Mouse (Mus musculus) thymus, postnatal 14 days (tissue): ENCODE results near the gene Rbpj.

Source experiments
- DNase-seq: peaks from one replicate; pipeline ENCODE4 v3.0.0; 2021

Gene Rbpj

DNA sequence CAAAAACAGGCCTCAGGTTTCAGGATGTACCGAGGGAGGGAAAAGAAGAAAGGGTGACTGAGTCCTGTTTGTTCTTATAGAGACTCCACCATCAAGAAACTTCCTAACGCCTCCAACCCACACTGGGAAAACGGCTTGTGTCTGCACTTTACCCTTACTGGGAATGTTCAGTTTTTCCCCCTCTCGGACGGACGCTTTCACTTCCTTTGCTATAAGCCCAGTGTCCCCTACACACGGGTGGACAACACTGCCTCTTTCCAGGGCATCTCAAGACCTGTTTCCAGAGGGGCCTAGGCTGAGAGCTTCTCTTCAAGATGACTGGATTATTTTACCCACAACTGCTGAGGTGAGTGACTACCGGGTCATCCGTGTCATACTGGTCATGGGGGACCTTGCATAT is at the start of gene Rbpj:
TSS of gene Rbpj (plus strand) at position 270 of the 400 bp plus-strand sequence.
- DNase-seq: no peak

DNA sequence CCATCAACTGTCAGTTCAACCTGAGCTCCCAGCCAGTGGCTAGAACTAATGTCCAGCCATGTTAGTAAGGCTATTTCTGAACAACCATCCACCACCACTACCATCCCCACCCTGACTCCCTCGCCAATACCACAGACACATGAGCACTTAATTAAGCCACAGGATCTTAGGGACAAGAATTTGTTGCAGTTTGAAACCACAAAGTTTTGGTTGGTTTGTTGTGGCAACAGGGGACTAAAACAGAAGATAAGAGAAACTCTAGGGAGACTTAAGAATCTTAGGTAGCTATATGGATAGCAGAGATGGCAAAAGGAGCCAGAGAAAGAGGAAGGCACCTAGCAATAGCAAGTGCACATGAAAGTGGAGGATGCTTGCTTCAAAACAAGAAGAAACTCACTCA is 45.2 kb upstream of the Rbpj start:
- no peak for DNase-seq

DNA sequence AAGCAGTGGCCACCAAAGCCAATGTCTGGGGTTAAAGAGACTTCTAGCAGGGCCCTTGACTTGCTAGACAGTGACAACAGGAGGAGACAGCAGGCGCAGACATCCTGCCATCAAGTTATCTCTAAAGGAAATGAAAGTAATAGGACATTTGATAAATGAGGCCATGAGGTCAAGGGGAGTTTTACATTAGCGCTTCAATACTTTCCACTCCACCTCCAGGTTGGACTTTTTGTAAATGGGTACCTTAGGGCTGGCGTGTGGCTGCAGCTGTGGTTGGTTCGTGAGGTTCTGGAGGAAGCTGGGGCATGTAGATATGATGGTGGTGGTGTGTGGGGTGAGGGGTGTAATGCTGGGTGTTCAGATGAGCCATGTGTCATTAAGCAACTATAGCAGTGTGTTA is 44.7 kb upstream of the Rbpj start:
- no peak for DNase-seq

DNA sequence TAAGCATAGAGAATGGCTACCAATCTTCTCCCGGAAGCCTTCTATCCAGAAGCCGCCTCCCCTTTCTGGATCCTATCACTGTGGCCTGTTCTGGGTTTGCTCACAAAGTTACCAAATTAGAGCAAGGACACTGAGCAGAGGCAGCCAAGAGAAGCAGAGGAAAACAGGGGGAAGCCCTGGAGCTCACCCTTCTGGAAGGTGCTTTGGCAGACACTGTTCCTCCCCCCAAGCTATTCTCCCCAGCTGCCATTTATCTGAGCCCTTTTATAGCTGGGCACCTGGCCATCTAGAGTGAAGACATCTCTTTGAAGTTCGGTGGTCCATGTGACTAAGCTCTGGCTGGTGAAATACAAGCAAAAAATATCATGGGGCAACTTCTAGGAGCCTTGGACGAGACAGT is 38.5 kb upstream of the Rbpj start:
- no peak for DNase-seq

DNA sequence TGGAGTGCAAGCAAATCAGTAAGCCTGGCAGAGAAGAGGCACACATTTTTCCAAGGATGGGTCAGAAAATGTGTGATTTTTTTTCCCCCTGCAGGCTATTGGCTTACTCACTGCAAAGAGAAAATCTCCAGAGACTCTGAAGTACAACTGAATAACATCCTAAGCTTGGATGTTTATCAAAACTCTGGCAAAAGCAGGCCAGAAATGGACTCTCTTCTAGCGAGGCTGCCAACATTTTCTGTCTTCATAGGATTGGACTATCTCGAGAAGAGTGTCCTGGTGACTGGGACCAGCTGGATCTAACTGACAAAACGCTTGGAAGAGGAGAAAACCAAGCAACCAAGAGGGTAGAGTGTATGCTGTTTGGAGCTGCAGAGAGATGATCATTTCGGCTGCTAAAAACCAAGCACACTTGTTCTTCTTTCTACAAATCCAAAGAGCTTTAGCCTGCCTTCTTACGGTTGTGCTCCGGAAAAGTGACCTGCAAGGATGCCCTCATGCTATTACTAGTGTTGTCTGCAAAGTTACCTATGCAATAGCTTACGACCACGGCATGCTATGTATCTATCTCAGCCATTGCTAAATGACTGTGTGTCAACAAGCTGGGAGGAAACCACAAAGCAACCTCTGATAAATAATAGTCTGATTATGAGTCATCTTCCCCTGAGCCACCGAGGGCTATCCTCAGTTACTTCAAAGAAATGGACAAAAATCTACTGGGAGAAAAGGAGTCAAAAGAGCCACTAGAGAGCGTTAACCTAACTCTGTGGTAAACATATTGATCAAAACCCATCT is 36.1 kb upstream of the Rbpj start:
- DNase-seq: no peak

DNA sequence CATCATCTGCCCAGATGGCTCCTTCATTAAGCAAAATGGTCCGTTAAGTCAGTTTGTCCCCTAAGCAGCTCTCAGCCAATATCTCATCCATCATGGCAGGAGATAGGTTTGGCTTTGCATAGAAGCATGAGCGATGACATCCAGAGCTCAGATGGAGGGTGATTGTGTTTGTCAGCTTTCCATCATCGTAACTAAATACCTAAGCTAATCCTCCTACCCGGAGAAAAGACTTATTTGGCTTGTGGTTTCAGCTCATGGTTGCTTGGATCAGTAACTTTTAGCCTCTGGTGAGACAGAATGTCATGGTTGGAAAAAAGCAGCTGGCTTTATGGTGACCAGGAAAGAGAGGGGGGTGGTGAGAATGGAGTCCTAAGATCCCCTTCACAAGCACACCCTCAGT is 33.5 kb upstream of the Rbpj start:
- no peak for DNase-seq

DNA sequence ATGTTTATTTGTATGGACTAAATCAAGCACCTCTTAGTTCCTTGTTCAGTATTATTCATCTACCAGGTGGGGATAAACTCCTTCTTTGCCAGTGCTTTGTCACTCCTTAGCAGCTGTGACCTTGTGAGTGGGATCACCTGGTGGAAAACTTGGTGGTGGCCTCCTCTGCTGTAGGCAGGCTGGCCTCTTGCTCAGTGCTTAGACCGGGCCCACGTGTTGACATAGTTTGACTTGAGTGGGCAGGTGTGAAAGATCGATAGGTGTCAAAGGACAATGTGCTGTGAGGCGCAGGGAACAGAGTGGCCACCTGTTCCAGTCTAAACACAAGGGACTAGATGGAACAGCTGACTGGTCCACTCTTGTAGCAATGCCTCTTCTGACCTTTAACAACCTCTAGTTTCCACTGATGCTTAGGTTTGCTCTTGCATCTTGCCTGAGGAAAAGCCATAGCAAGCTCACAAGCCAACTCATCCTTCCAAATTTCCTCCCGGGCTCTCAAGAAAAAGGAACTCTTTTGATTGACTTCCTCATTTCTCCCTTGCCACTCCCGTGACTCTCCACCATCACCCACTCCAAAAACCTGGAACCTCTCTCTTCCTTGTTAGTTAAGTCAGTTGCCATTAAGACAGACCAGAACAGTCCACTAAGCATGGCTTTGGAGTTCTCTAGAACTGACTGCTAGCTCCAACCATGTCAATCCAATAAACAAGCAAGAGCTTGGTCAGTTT is 28.9 kb upstream of the Rbpj start:
- no peak for DNase-seq

DNA sequence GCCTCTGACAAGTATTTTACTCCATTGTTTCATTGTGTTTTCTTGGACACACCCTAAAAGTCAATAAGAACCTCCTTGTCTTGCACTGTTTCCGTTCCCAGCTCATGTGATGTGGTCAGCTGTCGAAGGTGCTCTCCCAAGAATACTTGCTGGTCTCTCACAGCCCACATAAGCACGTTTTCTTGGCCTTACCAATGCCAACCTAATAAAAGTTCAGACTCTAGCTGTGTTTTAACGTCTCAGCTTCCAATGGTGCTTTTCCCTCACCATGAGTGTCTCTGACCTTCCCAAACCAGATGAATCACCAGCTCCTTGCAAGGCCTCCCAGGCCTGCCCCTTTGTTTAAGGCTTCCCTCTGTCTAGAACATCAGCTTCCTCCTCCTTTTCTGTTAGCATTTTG is 28.2 kb upstream of the Rbpj start:
- no peak for DNase-seq

DNA sequence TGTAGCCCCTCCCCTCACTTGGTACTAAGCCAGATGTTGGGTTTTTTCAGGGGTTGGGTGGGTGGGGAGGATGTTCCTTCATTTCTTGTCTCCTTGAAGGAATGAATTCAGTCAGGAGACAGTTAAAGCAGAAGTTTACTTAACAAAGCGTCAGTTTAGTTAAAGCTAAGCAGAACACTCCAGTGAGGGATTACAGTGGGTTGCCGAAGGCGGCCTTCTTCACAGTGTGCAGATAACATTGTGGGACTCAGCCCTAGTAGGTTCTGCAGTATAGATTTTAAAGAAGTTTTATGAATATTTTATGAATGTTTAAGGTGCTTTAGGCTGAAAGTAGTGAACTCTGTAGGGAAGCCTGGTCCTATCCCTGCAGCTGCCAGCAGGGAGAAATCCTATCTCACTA is 27.7 kb upstream of the Rbpj start:
- no peak for DNase-seq

DNA sequence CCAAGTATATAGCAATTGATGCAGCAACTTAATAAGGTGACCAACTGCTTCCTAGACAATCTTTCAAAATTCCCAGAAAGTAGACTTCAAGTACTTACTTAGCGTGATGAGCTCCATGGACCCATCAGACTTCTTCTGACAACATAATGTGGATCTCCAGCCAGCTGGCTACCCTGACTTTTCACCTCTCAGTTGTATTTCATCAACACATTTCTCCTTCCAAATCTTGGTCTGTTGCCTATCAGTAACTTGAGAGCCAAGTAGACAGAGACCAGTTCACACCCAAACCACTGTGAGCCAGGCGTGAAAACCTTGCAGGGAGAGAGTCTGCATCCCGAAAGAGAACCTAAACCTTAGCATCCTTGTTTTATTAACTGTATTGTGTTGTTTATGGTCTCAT is 26.3 kb upstream of the Rbpj start:
- DNase-seq: no peak

DNA sequence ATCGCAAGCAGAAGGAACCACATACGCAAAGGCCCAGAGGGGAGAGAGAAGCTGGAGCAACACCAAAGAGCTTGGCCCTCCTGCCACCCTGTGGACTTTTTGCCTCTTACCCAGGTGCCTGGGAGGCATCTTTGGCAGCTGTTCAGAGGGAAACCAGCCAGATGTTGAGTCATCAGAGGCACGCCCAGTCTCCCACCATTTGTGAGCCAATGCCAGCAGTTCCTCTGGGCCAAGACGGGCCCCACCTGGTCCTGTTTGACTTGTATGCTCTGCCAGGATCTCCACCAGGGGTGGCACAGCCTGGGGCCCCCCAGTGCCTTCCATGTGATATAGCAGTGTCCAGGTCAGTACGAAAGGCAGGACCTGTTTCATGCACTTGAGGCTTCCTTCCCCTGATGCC is 21.9 kb upstream of the Rbpj start:
- no peak for DNase-seq

DNA sequence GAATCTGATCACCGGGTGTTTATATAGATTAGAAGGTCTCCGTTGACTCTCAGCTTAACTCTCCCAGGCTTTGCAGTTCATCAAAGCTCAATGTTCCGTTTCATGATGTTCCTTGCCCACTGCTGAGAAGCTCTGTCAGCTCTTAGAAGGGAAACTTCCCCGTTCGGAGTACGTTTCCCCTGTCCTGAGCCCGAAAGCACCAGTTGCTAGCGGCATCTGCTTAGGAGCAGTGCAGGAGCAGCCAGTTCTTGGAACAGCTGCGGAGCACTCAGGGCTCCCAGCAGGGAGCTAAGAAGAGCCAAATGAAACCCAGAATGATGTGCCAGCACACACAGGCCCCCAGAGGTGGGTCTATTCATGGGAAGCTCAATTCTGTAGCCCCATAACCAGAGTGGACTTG is 15.0 kb upstream of the Rbpj start:
- no peak for DNase-seq

DNA sequence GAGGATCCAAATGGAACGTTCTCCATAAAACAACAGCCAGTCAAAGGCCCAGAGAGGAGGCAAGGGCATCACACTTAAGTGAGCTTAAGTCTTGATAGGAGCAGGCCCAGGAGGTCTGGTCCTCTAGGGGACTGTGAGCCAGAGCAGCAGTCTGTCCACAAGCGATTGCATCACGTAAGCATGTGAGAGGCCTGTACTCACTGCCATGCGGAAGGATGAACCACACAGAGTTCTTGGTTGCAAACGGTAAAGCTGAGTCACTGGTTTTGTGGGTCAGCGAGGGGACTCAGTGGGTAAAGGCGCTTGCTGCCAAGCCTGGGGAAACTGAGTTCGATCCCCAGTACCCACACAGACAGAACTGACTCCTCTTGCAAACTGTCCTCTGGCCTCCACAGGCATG is 14.1 kb upstream of the Rbpj start:
- DNase-seq: no peak

DNA sequence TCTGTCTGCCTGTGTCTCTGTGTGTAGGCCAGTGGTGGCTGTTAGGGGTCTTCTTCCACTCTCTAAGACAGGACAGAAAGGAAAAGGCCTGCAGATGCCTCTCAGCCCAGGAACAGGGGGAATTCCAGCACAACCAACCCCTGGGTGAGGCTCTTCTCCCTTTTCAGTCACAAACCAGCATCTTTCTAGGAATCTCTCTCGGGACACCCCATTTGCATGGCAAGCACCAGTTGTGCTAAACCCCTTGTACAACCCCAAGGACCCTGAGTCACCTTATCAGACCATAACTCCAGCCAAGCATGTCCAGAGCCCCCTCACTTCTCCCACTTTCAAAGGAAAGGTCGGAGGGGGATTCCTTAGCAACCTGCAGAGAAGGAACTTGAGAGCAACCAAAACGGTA is 13.0 kb upstream of the Rbpj start:
- DNase-seq: no peak

DNA sequence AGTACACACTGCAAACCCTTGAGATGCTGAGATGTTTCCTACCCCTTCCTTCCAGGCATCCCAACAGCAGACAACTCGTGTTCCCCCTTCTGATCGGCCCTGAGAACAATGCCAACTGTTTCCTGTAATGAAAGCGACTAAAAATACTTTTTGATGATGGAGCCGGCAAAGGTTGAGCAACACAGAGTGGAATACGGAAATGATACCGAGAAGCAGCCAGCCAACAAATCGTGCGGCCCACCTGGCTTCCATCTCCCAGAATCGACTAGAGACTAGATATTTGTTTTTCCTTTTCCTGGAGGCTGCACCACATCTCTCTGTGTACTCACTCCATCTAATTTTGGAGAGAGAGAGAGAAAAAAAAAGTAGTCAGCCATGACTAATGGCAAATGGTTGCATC is 11.2 kb upstream of the Rbpj start:
- no peak for DNase-seq

DNA sequence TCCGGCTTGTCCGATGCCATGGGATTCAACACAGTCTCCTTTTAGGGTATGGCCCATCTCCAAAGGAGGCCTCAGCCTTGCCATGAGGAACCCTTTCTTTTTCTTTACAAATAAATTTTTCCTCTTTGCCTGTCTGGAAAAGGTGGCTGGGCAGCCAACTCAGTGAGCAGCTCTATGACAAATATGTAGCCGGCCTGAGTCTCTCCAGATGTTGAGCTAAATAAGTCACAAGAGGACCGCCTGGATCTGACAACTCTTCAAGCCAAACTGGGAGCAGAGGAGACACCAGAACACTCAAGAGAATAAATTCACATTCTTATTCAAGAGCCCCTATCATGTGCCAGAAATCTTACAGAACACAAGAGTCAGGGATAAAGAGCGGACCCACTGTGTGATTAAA is 10.5 kb upstream of the Rbpj start:
- DNase-seq: no peak

DNA sequence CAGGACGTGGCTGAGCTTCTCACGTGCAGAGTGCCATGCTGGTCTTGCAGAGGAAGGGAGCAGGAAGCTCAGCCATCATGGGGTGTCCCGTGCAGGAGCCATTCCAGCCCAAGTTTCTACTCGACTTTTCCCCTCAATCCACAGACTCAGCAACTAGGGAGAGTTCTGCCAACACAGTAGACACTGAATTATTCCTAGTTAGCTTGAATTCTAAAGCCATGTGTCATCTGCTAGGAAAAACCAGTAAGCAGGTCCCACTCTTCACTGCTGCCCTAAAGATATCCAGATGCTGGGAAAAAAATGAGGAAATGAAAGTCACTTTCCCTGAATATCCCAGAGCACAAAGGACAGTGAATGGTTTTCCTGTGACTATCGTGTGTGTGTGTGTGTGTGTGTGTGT is 5.8 kb upstream of the Rbpj start:
- no peak for DNase-seq

DNA sequence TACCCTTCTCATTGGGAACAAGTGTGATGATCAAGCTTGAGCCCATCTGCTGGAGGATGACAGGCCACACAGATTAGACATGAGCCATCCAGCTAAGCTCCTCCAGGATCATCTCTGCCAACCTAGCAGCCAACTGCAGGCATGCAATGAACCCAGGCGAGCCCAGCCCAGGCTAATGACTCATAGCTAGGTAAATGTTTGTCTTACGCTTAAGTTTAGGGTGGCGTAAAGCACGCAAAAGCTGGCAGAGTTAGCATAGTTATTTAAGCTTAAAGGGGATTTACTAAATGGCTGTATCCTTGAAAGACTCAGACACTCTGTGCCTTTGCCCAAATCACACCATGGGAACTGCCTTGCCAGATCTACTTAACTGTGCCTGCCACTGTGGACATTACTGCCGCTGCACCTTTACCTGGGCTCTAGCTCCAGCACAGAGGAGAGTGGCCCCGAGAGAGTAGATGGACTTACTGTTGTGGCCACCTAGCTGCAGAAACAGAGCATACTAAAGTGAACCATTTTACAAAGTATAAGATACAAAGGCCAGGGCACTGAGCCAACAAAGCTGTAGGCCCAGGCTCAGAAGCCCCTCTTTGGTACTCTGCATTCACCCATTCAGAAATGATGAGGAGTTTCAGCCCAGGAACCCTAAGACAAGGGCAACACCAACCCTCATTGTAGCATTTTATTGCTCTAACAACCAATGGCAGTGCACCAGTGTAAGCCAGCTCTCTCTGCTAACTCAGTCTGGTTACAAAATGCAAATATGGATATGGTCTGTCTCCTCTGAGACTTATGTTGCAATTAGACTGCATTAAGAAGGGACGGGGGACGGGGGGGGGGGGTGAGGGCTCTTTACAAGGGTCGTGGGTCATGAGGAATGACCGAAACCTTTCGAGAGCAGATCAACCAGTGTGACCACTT is 2.6 kb upstream of the Rbpj start:
- no peak for DNase-seq

DNA sequence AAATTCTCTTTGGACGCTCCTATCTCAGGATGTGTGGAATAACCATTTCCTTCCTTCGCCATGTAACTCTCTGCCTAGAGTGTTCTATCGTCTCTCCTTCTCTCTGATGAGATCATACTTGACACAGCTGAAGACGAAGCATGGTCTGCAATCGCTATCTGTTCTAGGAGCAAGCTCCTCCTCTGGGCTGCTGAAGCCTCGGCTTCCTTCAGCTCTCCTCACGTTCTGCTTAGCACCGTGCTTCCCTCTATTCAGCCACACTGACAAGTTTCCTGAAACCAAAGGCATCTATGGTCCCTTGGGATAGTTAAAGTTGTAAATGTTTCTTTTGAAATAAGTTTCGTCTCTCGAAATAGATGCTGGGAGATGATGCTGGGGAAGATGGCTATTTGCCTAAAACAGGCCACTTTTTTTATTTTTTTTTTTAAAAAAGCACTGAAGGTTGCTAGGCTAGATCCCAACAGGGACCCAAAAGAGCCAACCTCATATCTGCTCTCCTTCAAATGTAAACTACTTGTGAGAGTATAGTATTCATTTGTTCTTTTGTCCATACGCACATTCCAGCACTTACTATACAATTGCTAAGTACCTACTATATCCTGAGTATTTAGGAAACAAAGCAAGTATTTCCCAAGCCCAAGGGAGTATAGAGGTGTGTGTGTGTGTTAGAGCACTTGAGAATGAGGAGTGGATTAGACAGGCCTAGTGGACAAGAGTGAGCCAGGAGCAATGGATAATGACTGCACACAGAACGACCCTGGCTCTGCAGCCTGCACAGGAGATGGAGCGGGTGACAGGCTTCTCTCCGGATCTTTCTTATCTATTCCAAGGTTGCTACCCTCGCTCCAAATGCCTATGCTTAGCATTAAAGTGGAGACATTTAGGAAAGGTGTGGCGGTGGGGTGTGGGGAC is 726 bp downstream of the Rbpj start:
- DNase-seq: no peak

DNA sequence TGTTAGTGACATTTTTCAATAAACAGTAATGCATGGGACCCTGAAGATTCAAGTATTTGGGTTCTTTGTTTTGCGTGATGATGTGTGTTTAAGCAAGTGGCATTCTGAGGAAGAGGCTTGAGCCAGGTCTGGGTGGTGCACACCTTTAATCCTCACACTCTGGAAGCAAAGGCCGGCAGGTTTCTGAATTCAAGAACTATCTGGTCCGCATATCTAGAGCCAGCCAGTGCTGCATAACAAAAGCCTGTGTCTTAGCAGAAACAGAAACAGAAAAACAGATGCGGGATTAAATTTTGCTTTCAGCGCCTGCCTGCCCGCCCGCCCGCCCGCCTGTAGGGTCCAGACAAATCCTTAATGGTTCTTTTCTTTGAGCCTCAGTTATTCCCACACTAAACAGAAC is 1.6 kb downstream of the Rbpj start:
- no peak for DNase-seq

DNA sequence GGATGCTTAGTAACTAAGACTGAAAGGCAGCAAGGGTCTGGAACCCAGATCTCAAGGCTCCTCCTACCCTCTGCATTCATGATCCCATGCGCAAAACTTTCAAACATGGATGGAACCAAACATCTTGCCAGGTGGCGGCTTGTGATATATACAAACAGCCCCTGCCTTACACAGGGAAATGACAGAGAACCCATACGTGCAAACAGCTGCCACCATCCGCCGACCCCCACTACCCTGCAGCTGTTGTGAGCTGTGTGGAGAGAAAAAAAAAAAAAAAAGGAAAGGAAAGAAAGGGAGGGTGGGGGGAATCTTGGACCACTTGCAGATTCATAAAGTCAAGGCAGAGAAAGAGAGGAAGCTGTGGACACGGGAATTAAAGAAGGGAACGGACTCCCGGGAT is 2.4 kb downstream of the Rbpj start:
- DNase-seq: no peak

DNA sequence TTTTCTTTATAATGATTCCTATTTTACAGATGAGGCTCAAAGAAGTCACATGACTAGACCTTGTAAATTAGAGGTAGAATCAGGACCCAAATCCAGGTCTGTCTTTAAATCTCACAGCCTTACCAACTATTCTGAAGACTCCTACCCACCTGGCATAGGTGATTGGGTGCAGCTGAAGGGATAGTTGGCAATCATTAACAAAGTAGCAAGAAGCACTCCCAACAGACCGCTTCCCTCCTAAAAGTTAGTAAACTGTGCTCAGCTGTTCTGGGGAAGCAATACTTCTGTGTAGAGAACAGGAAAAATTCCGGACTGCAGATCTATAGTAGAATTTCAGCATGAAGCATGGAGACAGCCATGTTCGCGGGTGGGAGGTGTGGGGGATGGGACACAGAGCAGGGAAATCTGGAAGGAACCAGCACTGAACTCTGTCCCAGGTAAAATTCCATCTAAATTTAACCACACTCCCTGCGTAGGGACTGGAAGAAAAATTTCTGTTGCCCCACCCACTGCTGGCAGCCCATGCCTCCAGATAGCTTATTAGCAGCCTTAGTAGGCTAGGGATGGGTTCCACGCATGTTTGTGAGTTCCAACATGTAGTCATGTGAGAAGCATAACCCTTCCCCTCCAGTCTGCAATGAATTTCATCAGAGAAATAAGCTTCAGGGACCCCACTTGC is 3.3 kb downstream of the Rbpj start:
- no peak for DNase-seq
